Mouse (Mus musculus) kidney, adult 10 weeks (tissue): ENCODE results near the gene Clip1. TPM values are rescaled to one million over a fixed set of nuclear protein-coding genes. Genes with fewer than 3 reads are reported as not detected.

ENCODE experiments used
- polyA plus RNA-seq: library from polyadenylated mRNA; stranded (reverse); fragments of 350-450 nt; fragmentation: Illumina TruSeq; extraction: RNeasy Lipid Tissue Mini Kit (QIAGEN cat#74804); gene quantifications from one replicate; pipeline ENCODE4 v1.2.3, GENCODE M21; 2014; ENCODE audit warnings: low read depth, low replicate concordance

Clip1 gene
- polyA plus RNA-seq: 41.1 TPM

DNA sequence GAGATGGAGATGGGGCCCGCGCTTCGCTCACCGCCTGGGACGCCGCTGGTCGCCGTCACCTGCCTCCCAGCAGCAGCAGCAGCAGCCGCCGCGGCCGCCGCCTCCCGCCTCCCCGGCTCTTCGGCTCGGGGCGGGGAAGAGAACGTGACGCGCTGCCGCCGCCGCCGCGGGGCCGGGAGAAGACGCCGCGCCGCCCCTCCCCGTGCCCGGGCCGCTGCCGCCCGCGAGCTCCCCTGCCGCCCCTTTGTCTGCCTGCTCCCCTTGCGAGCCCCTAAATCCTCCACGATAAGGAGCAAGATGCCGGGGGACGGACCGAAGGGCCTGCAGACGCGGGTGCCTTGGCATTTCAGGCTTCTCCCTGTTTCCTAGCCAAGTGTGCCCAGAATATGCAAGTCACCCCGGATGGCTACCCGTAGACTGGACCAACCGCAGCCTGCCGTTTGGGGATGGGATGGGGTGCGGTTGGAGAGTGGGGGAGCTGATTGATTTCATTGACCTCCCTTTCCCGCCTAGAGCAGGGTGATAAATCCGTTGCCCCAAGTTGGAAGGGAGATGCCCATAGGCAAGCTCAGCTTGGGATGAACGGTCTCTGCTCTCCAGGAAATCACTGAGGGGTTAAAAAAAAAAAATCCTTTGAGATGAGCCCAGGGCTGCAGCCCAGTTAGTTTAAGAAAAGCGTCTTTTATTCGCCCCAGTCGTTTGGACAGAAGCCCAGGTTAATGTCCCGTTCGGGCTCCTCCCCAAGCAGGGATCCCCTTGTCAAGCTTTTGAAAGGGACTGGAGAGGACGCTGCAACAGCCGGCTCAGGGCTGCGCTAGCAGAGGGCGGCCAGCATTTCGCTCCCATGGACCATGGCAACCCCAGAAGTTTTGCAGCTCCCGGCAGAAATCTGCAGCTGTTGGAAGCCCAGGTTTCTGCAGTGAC is at the start of gene Clip1:
Gene Clip1 (minus strand): TSS at position 398 of the 924 bp plus-strand sequence.

DNA sequence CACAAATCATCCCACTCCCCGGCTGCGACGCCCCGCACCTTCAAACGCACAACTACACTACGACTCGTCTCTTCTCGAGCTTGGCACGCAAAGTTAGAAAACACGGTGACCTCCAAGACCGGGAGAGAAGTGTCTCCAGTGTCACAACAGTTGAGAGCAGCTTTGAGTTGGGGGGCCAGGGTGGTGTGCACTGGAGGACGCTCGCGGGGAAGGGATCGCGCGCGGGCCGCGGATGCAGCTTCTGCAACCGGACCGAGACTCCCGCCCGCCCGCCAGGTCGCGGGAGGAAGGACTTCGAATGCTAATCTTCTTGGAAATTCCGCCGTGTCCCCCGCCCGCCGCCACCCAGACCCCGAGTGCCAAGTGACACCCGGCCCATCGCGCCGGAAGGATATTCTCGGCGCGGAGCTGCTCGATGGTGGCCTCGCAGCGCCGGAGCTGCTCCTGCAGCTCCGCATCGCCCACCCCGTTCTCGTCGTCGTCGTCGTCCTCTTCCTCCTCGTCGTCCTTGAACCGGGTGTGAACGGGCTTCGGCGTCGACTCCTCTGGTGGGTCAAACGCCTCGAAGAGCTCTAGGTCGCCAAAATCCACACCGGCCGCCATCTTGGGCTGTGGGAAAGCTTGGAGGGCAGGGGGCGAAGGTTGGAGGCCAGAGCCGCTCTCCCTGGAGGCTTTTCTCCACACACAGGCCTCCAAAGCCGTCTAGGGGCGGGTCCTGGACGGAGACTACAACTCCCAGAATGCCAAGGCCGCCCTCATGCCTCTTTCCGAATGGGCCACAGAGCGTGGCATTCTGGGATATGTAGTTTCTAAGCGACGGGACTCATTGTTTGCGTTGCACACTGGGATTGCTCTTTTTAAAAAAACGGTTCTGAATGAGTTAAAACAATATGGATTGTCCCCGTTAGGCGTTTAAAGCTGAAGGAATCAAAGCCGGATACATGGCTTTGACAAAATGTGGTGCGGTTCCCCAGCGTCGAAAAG is 36.2 kb upstream of the Clip1 start, which contains the start of gene Zcchc8:
Gene Zcchc8 (minus strand): TSS at position 773 of the 984 bp plus-strand sequence.

DNA sequence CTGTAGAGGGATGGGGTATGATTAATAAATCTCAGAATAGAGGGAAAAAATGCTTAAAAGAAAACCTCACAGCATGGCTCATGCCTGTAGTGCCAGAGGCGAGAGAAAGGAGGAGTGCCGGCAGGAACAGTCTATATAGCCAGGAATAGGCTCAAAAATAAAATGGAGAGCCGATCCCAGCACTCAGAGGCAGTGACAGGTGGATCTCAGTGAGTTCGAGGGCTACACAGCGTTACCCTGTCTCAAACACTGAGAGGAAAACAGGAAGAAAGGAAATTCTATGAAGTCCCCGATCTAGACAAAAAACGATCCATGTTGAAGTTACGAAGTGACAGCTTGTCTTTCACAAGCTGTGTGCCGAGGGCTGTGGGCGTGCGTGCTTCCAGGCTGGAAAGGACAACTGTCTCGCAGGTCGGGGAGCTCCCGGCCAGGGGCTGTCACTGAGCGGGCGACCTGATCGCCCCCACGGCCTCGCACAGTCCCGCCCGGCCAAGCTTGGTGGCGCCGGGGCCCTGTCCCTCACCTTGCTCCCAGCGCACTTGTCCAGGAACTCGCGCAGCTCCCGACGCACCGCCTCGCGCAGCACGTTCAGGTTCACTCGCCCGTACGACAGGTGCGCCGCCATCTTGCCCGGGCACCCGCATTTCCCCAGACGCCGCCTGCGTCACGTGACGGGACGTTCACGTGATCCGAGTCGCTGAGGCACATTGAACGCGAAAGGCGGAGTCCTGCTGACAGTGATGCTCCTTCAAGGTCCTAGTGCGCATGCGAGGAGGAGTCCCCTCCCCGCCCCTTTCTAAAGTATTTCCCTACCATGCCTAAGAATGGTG is 111.8 kb downstream of the Clip1 start, which contains the start of gene Vps33a:
Gene Vps33a (minus strand): TSS at position 682 of the 830 bp plus-strand sequence.

Other genes with a start within 250 kb of the Clip1 start
- gene Lrrc43, start 195.3 kb downstream of the Clip1 start, polyA plus RNA-seq: not detected
- not detected for gene Il31, start 195.1 kb downstream of the Clip1 start, polyA plus RNA-seq
- not detected for gene B3gnt4, start 174.2 kb downstream of the Clip1 start, polyA plus RNA-seq
- 101 TPM for gene Diablo, start 160.4 kb downstream of the Clip1 start, polyA plus RNA-seq
- gene Gm49027, start 159.1 kb downstream of the Clip1 start, polyA plus RNA-seq: not detected
- gene Vps33a, start 111.6 kb downstream of the Clip1 start, polyA plus RNA-seq: 19.6 TPM
- 100 TPM for gene Zcchc8, start 36.5 kb upstream of the Clip1 start, polyA plus RNA-seq
- 188 TPM for gene Rsrc2, start 64.8 kb upstream of the Clip1 start, polyA plus RNA-seq
- 0.73 TPM for gene Kntc1, start 65.1 kb upstream of the Clip1 start, polyA plus RNA-seq
- gene Hcar2, start 180.9 kb upstream of the Clip1 start, polyA plus RNA-seq: not detected
- gene Hcar1, start 195.4 kb upstream of the Clip1 start, polyA plus RNA-seq: 2.6 TPM
- 227 TPM for gene Denr, start 222.6 kb upstream of the Clip1 start, polyA plus RNA-seq
- not detected for gene Gm43518, start 242.8 kb upstream of the Clip1 start, polyA plus RNA-seq
- gene Ccdc62, start 246.1 kb upstream of the Clip1 start, polyA plus RNA-seq: 4.1 TPM